Mouse (Mus musculus) liver, adult 2 months (tissue): ENCODE measurements around the gene Cdh13.

Experiments
- CTCF ChIP-seq: fragments of 200-500 bp; IDR thresholded peaks from 2 replicates; pipeline ENCODE4 v1.5.1; 2011; ENCODE audit warnings: low read depth, low read length, control low read depth
- POLR2A ChIP-seq: fragments of 200-500 bp; IDR thresholded peaks from 2 replicates; pipeline ENCODE4 v1.6.1; 2011; ENCODE audit warnings: low read length, control low read depth; ENCODE audit not compliant: insufficient read depth; ENCODE audit errors: extremely low read depth

GRCm38 (mm10) chr8:118852861-118853260 lies 569.3 kb downstream of the Cdh13 start:
- no peak for TF ChIP-seq POLR2A
- TF ChIP-seq CTCF, result no peak
